Mouse (Mus musculus) stomach, embryonic 14.5 days (tissue): ENCODE results near the gene Pex10. TPM values are rescaled to one million over a fixed set of nuclear protein-coding genes. Genes with fewer than 3 reads are reported as not detected.

Experiments
- ATAC-seq: fragments of 200-750 bp; cut with Nextera tagmentation; 2 replicates; pipeline ENCODE4 v1.8.0; 2017; ENCODE audit warnings: low read depth, moderate TSS enrichment; ENCODE audit not compliant: insufficient number of reproducible peaks, insufficient read depth, low FRiP score
- H3K27ac ChIP-seq: fragments of 300-500 bp; sonication (generic); 2 replicates; pipeline ENCODE4 v1.5.1; 2014; ENCODE audit warnings: mild to moderate bottlenecking, low read length, moderate library complexity, mixed read lengths
- H3K27me3 ChIP-seq: fragments of 300-500 bp; sonication (generic); 2 replicates; pipeline ENCODE4 v1.6.1; 2014; ENCODE audit warnings: low read length, control low read depth, mixed read lengths; ENCODE audit not compliant: control insufficient read depth, insufficient read depth
- H3K36me3 ChIP-seq: fragments of 300-500 bp; sonication (generic); 2 replicates; pipeline ENCODE4 v1.6.1; 2014; ENCODE audit warnings: mild to moderate bottlenecking, control low read depth, low read length, moderate library complexity, mixed read lengths; ENCODE audit not compliant: control insufficient read depth, insufficient read depth
- H3K4me1 ChIP-seq: fragments of 300-500 bp; sonication (generic); 2 replicates; pipeline ENCODE4 v1.6.1; 2014; ENCODE audit warnings: low read length, control low read depth, mixed read lengths; ENCODE audit not compliant: control insufficient read depth, insufficient read depth
- H3K4me2 ChIP-seq: fragments of 300-500 bp; sonication (generic); replicated peaks from 2 replicates; pipeline ENCODE4 v1.6.1; 2014; ENCODE audit warnings: low read depth, low read length, control low read depth
- H3K4me3 ChIP-seq: fragments of 300-500 bp; sonication (generic); 2 replicates; pipeline ENCODE4 v1.5.1; 2014; ENCODE audit warnings: low read depth, low read length, control low read depth
- H3K9ac ChIP-seq: fragments of 300-500 bp; sonication (generic); replicated peaks from 2 replicates; pipeline ENCODE4 v1.6.1; 2014; ENCODE audit warnings: low read depth, mild to moderate bottlenecking, control low read depth, low read length, moderate library complexity, mixed read lengths
- H3K9me3 ChIP-seq: fragments of 300-500 bp; sonication (generic); 2 replicates; pipeline ENCODE4 v1.6.1; 2016; ENCODE audit warnings: low read depth, low read length, control low read depth; ENCODE audit not compliant: control insufficient read depth
- WGBS: fragments of 180-500 bp; shearing (Covaris S2); extraction: QIAGEN DNeasy Blood & Tissue Kit; methylation state at CpG from one replicate; pipeline ENCODE4 v1.1.7; 2014; 5-methylcytosine and 5-hydroxymethylcytosine counted together
- polyA plus RNA-seq: library from polyadenylated mRNA; unstranded; fragments of >200 nt; fragmentation: Nextera tagmentation; extraction: Ambion mirVana; gene quantifications from 2 replicates; pipeline ENCODE4 v1.2.1, GENCODE M21; 2014

Pex10 gene
- polyA plus RNA-seq, 1 experiment from 2014 or later = 6.5 TPM

GRCm38 (mm10) chr4:155083553-155083952, 16.7 kb downstream of the Pex10 start:
- Histone ChIP-seq H3K36me3 (peaks cover 40% of the 10 kb centered on the region), H3K4me3 (no peak overlapping the region), H3K27ac (no peak overlapping the region), H3K9ac (no peak overlapping the region), H3K4me2 (no peak overlapping the region), H3K4me1 (peaks cover 20% of the 10 kb centered on the region), H3K27me3 (no peaks in the 10 kb centered on the region), H3K9me3 (no peaks in the 10 kb centered on the region)
- ATAC-seq = no peak
- 82% methylated on average over 4 of the region's 4 CpGs for WGBS

- Histone ChIP-seq H3K4me1 (peaks cover 20% of the 10 kb centered on the region), H3K4me2 (peak overlapping the region; percentile 86; the same call in 1 of the 2 replicates), H3K36me3 (peaks cover 37% of the 10 kb centered on the region), H3K27ac (no peak overlapping the region), H3K9ac (no peak overlapping the region), H3K4me3 (no peak overlapping the region), H3K9me3 (no peaks in the 10 kb centered on the region), H3K27me3 (no peaks in the 10 kb centered on the region)
- WGBS = 84% methylated on average over 7 of the region's 7 CpGs
- no peak for ATAC-seq
Measured at GRCm38 (mm10) chr4:155084351-155084750, 17.5 kb downstream of the Pex10 start.

GRCm38 (mm10) chr4:155085206-155086107, 18.6 kb downstream of the Pex10 start:
- H3K27ac ChIP-seq = peak overlapping the region; percentile 95
- H3K27me3 ChIP-seq = no peaks in the 10 kb centered on the region
- WGBS = 5% methylated on average over 35 of the region's 35 CpGs
- peak overlapping the region; percentile 95 for H3K9ac ChIP-seq
- peak overlapping the region; percentile 90 for H3K4me3 ChIP-seq
- H3K36me3 ChIP-seq = peaks cover 27% of the 10 kb centered on the region
- H3K9me3 ChIP-seq = no peaks in the 10 kb centered on the region
- peak overlapping the region; percentile 86 for H3K4me2 ChIP-seq
- peak; percentile 76 for ATAC-seq
- H3K4me1 ChIP-seq = peaks cover 20% of the 10 kb centered on the region

GRCm38 (mm10) chr4:155086108-155087024, 19.6 kb downstream of the Pex10 start, which contains the start of the genes Rer1 and Morn1:
Rer1 (minus strand) TSS chr4:155086382.
Morn1 (plus strand) TSS chr4:155086577.
- Histone ChIP-seq H3K4me1 (peaks cover 20% of the 10 kb centered on the region), H3K9ac (peak within 1 kb of the TSS; percentile 95), H3K27me3 (no peaks in the 10 kb centered on the region), H3K4me2 (peak within 1 kb of the TSS; percentile 96), H3K36me3 (peaks cover 21% of the 10 kb centered on the region), H3K9me3 (no peaks in the 10 kb centered on the region), H3K27ac (peak within 1 kb of the TSS; percentile 95), H3K4me3 (peak within 1 kb of the TSS; percentile 90)
- WGBS = under 1% methylated on average over 80 of the region's 85 CpGs
- ATAC-seq = peak; percentile 97

GRCm38 (mm10) chr4:155089241-155089640, 22.4 kb downstream of the Pex10 start:
- WGBS = 91% methylated on average over 5 of the region's 5 CpGs
- ATAC-seq = no peak
- H3K27ac ChIP-seq = no peak overlapping the region

GRCm38 (mm10) chr4:155090147-155090546, 23.3 kb downstream of the Pex10 start:
- WGBS = 92% methylated on average over 4 of the region's 4 CpGs
- Histone ChIP-seq H3K9ac (no peak overlapping the region), H3K27ac (no peak overlapping the region)

More at GRCm38 (mm10) chr4:155089241-155089640, 22.4 kb downstream of the Pex10 start:
- Histone ChIP-seq H3K27me3 (no peaks in the 10 kb centered on the region), H3K4me2 (no peak overlapping the region), H3K4me3 (no peak overlapping the region), H3K9ac (no peak overlapping the region), H3K36me3 (no peaks in the 10 kb centered on the region; the same call in 1 of the 2 replicates), H3K9me3 (no peaks in the 10 kb centered on the region), H3K4me1 (peaks cover 20% of the 10 kb centered on the region)

GRCm38 (mm10) chr4:155090688-155091449, 24.1 kb downstream of the Pex10 start:
- Histone ChIP-seq H3K4me3 (no peak overlapping the region), H3K27me3 (no peaks in the 10 kb centered on the region), H3K36me3 (no peaks in the 10 kb centered on the region; the same call in 1 of the 2 replicates), H3K4me1 (peaks cover 7% of the 10 kb centered on the region; the same call in 1 of the 2 replicates), H3K27ac (no peak overlapping the region), H3K4me2 (no peak overlapping the region), H3K9ac (peak overlapping the region; percentile 18; the same call in 1 of the 2 replicates), H3K9me3 (no peaks in the 10 kb centered on the region)
- ATAC-seq = no peak
- 91% methylated on average over 13 of the region's 13 CpGs for WGBS

More at GRCm38 (mm10) chr4:155090147-155090546, 23.3 kb downstream of the Pex10 start:
- H3K4me1 ChIP-seq = peaks cover 11% of the 10 kb centered on the region
- H3K27me3 ChIP-seq = no peaks in the 10 kb centered on the region
- H3K36me3 ChIP-seq = no peaks in the 10 kb centered on the region; the same call in 1 of the 2 replicates
- H3K4me3 ChIP-seq = no peak overlapping the region
- H3K4me2 ChIP-seq = no peak overlapping the region
- H3K9me3 ChIP-seq = no peaks in the 10 kb centered on the region
- no peak for ATAC-seq
